ENCODE assay signal across 28 mouse cellular contexts in genomic region chr10:95797645-95798395, GRCm38 (mm10). TPM values are rescaled to one million over a fixed set of nuclear protein-coding genes. Genes with fewer than 3 reads are reported as not detected.
DNase-seq lines count a peak whose midpoint lies in the region; TF ChIP-seq lines count a peak whose summit lies in the region.
"Had no signal": no experiment of that assay in that cellular context is flagged by ENCODE, and none has a peak within 500 bp of the region (broad histone marks: within the 10 kb centered on the region; RNA-seq: fewer than 3 reads in every experiment).

No protein-coding gene starts in this region.

- WGBS in heart, embryonic 10.5 days = 89% methylated on average over 12 of the region's 12 CpGs

- H3K4me1 ChIP-seq in heart, embryonic 10.5 days = peaks cover 8% of the 10 kb centered on the region; the same call in 1 of the 2 replicates
- H3K4me1 ChIP-seq: embryonic facial prominence, embryonic 15.5 days had no signal

- no peak overlapping the region for H3K4me3 ChIP-seq in gastrocnemius, adult 2 months
- no peak overlapping the region for H3K4me3 ChIP-seq in heart, embryonic 10.5 days
- no peak overlapping the region for H3K4me3 ChIP-seq in layer of hippocampus, adult 2 months
- H3K4me3 ChIP-seq: embryonic facial prominence, embryonic 13.5 days; embryonic facial prominence, embryonic 15.5 days; erythroblast, embryonic 14.5 days; forebrain, embryonic 10.5 days; forebrain, embryonic 12.5 days had no signal

- peak overlapping the region; percentile 87 for H3K27ac ChIP-seq in gastrocnemius, adult 2 months
- H3K27ac ChIP-seq in heart, embryonic 10.5 days = no peak overlapping the region
- H3K27ac ChIP-seq in layer of hippocampus, adult 2 months = no peak overlapping the region
- H3K27ac ChIP-seq: embryonic facial prominence, embryonic 13.5 days; embryonic facial prominence, embryonic 15.5 days; forebrain, embryonic 10.5 days; forebrain, embryonic 12.5 days had no signal

- TF ChIP-seq CTCF in gastrocnemius, adult 2 months (IDR thresholded peaks at IDR 0.05) = no peak
- no peak for TF ChIP-seq CTCF in layer of hippocampus, adult 2 months (conservative IDR thresholded peaks at IDR 0.05)

- peak; percentile 38 for DNase-seq in gastrocnemius, adult 2 months
- no peak for DNase-seq in gastrocnemius, postnatal 14 days
- peak; percentile 57 for DNase-seq in heart, adult 11 months
- DNase-seq in heart, embryonic 10.5 days (ENCODE audit: low spot score) = no peak
- DNase-seq in skeletal muscle tissue, adult 2 months (ENCODE audit: low read depth, low spot score) = peak; percentile 87
- no peak for DNase-seq in layer of hippocampus, adult 2 months (ENCODE audit: low spot score in 2 of 2)
- DNase-seq: adrenal gland, adult 2 months; adrenal gland, postnatal 10 days; adrenal gland, postnatal 25 days; cerebellum, adult 11 months; cerebellum, adult 18-20 months; cerebellum, adult 8-10 months; cerebellum, adult 9-11 months; cerebellum, postnatal 14 days; cerebellum, postnatal 36 days; embryo, embryonic 11 days had no signal

- H3K9me3 ChIP-seq in heart, embryonic 10.5 days = no peaks in the 10 kb centered on the region
- H3K9me3 ChIP-seq: embryonic facial prominence, embryonic 13.5 days; embryonic facial prominence, embryonic 15.5 days; forebrain, embryonic 10.5 days; forebrain, embryonic 12.5 days had no signal

- intact Hi-C loops in gastrocnemius, adult 2 months (cut with DNase I) = loop anchor here (2.0 kb wide), 1 partner anchor 61 kb away; no protein-coding TSS in a partner anchor
- intact Hi-C loops in gastrocnemius, postnatal 14 days (cut with DNase I; ENCODE audit: low total_unique reads) = loop anchor here (10.0 kb wide), 1 partner anchor 243 kb away; no protein-coding TSS in a partner anchor

- no peaks in the 10 kb centered on the region for H3K27me3 ChIP-seq in heart, embryonic 10.5 days (ENCODE audit: insufficient read depth, poor library complexity, severe bottlenecking)
- H3K27me3 ChIP-seq: embryonic facial prominence, embryonic 13.5 days; embryonic facial prominence, embryonic 15.5 days; forebrain, embryonic 12.5 days had no signal

- H3K36me3 ChIP-seq in heart, embryonic 10.5 days = no peaks in the 10 kb centered on the region
- H3K36me3 ChIP-seq: embryonic facial prominence, embryonic 13.5 days; embryonic facial prominence, embryonic 15.5 days; forebrain, embryonic 10.5 days; forebrain, embryonic 12.5 days had no signal

RNA-seq across cellular contexts. Expression of gene Gm33543, which starts 44.9 kb away (rescaled TPM):
- 1 to 10 TPM in 1 of 2 experiments, under 1 TPM in 1; 0.66 to 1.4 TPM for total RNA-seq in gastrocnemius, adult 2 months (2021)
- under 1 TPM; 0.33 to 0.62 TPM for total RNA-seq in gastrocnemius, postnatal 14 days (2021)
- not detected in 2 replicates for polyA plus RNA-seq in heart, embryonic 10.5 days (2016; fragmentation: Nextera tagmentation; extraction: Ambion mirVana)
- total RNA-seq in layer of hippocampus, adult 2 months (2021) = not detected
- total RNA-seq: adrenal gland, adult 2 months; adrenal gland, postnatal 25 days; common myeloid progenitor, adult 5-6 weeks; ES-E14; MEL had no signal
- polyA plus RNA-seq: adrenal gland, adult 2 months; brain, embryonic 14.5 days; C2C12; embryonic facial prominence, embryonic 11.5 days; embryonic facial prominence, embryonic 13.5 days; erythroblast, embryonic 14.5 days; forebrain, embryonic 10.5 days; forebrain, embryonic 12.5 days; forebrain, embryonic 14.5 days had no signal

Comparison
In these comparisons a context has a peak if more than half of its experiments do, and no peak if none do; other contexts are left out.
1. DNase-seq: peak in gastrocnemius, adult 2 months (single experiment), heart, adult 11 months (single experiment) and skeletal muscle tissue, adult 2 months (single experiment); none in gastrocnemius, postnatal 14 days (single experiment), heart, embryonic 10.5 days (single experiment) and layer of hippocampus, adult 2 months (0 of 2).